Mouse (Mus musculus): Measurements from ENCODE around the gene Scgb1b10.
"Not testable (repeated sequence)": the region's sequence is repeated elsewhere in the genome, so short reads cannot be mapped to it uniquely, and the experiment has no call there.

The Scgb1b10 gene

GRCm38 (mm10) chr7:32100553-32100952 is at the start of gene Scgb1b10:
Gene Scgb1b10, plus strand, starts transcription at chr7:32100853.
- DNase-seq (ENCODE audit: low read depth, low spot score) = not testable (repeated sequence)

Data from skeletal muscle tissue, adult 2 months (tissue).